Mouse (Mus musculus) right cerebral cortex, postnatal 4 days (tissue): ENCODE results near the gene Gpr141.
"Not testable (repeated sequence)": the region's sequence is repeated elsewhere in the genome, so short reads cannot be mapped to it uniquely, and the experiment has no call there.

ENCODE experiments used
- DNase-seq: peaks from one replicate; pipeline ENCODE4 v3.0.0-alpha.2; 2022

Gpr141 gene

DNA sequence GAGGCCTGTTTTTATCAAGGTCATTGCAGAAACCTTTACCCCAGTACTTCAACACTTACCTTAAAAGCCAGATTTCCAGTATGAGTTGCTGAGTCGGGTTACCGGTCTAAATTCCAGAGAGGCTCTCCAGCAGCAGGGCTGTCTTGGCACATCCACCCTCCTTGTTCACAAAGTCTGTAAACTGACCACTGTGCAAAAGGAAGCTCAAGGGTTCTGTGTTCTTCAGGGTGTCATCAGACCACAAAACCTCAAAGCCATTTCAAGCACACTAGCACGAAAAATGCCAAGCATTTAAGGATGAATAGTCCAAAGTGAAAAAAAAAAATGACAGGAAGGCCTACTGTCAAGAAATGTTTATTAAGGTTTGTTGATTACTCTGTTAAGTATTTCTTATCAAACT is at the start of gene Gpr141:
Gene Gpr141, minus strand, starts transcription at position 187 of the 400 bp plus-strand sequence.
- no peak for DNase-seq

DNA sequence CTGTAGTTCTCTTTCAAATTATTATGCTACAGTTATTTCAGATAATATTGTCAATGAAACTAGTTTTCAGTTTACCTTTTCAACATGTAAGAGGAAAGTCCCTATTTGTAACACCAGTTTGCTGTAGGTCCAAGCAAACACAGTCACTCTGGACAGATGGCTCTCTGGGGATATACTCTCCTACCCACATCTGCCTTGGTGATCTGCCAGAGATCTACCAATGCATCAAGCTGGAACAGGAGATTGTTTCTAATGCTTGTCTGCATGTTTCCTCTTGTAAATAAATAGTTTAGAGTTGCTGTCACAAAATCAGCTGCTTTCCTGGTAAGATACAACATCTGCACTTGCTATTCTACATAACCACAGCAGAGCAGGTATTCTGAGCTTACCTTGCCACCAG is 40.2 kb upstream of the Gpr141 start:
- no peak for DNase-seq

DNA sequence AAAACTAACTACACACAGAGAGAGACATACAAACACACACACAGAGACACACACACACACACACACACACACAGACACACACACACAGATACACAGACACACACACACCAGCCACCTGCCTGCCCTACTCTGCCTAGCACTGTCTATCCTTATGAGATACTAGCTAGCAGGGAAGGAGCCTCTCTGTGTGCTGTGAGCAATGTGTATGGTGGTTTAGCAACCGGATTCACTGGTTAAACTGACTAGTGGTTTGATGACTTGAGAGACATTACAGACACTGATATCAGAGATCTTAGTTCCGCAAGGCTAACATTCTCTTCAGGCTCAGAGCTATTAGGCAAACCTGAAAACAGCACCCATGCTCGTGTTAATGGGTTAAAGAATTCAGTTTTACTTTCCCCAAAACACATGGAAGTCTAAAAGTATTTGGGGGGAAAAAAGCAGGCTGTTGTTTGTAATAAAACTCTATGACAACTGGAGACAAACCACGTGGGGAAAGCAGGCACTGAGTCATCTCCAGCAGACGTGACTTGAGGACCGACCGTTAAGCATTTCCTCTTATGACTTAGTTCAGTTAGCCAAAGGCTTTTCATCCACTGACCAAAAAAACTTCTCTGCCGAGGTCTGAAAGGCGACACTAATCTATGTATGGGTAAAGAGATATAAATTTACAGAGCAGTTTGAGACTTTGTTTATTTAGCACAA is 30.7 kb upstream of the Gpr141 start:
- no peak for DNase-seq

DNA sequence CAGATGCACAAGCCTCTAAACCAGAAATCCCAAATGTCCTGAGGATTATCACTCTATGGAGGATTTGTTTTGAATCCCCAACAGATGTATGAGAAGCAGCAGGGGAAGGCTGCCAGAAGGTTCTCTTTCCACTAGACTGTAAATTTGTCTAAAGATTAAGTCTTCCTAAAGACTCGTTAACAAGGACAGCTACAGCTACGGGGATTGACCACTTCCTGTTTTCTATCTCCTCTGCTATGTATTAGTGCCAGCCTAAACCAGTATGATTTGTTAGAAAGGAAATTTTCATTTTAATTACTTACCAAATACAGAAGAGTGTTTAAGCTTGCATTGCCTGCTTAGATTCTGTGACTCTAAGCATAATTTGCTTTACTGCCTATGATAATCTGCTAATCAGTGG is 30.0 kb upstream of the Gpr141 start:
- DNase-seq: no peak

DNA sequence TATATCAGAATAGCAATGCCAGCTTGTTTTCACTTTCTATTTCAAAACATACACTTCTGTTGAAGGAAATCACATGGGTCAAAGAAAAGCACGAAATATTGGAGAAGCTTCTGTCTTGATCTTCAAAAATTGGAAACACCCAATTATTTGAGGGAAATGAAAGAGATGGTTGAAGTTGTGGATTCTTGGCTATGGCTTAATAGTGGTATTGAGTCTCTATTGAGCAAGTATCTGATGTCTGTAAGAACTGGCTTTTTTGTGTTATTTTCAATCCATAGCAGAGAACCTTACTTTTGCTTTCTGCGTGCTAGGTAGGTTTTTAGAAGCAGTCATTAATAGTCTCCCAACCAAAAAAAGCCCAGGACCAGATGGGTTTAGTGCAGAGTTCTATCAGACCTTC is 19.4 kb upstream of the Gpr141 start:
- DNase-seq: no peak

DNA sequence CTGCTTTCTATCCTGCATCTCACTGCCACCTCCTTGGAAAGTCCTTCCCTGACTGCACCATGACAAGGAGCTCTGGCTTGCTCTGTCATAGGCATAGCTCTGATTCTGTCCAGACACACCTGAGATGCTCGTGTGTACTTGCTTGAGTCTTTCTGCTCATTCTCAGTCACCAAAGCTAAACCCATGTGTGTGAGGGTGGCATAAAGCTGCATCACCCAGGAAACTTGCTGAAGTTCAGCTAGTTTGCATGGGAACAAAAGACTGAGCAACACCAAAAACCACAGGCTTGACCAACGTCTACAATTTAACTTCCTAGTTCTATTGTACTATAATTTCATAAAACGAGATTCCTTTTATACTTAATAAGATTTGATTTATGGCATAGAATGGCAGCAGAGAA is 18.6 kb upstream of the Gpr141 start:
- DNase-seq: no peak

DNA sequence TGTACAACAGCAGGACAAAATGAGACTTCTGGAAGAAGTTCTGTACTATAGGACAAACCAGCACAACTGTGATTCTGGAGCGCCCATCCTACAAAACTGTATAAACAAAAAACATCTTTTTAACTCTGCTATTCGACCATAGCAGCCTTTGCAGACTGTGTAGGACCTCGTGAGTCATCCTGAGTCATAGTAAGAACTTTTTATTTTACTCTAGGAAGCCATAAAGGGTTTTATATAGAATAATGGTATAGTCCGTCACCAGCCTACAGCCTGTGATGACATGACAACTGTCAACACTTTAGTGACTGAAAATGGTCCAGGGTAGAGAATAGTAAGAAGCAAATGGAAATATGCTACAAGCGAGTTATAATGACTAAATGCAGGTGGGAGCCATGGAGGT is 17.6 kb upstream of the Gpr141 start:
- DNase-seq: no peak

DNA sequence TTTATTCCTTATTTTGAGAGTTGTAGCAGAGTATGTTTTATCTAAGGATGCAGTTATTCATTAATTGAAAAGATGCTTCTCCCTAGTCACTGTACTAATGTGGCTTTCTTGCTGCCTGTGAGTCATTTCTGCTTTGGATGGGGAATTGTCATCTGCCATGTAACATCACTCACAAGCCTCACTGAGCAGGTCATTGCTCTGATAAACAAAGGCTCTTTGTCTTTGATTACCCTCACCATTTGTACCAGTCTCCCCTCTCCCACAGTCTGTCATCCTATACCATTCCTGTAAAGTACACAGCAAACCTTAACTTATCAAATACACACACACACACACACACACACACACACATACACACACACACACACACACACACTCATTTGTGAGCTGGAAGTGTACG is 16.1 kb upstream of the Gpr141 start:
- no peak for DNase-seq

DNA sequence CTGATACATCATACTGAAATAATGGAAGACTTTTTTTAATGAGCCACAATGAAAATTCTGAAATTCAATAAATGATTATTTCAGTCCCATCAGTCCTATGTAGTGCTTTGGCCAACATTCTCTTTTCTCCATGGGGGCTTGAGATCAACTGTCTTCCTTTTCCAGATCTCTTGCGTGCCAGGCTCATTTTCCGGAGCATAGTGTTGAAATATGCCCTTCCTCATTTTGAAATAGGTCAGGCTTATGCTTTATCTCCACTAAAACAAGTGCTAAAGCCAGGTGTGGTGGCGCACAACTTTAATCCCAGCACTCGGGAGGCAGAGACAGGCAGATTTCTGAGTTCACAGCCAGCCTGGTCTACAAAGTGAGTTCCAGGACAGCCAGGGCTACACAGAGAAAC is 6.5 kb upstream of the Gpr141 start:
- DNase-seq: no peak

DNA sequence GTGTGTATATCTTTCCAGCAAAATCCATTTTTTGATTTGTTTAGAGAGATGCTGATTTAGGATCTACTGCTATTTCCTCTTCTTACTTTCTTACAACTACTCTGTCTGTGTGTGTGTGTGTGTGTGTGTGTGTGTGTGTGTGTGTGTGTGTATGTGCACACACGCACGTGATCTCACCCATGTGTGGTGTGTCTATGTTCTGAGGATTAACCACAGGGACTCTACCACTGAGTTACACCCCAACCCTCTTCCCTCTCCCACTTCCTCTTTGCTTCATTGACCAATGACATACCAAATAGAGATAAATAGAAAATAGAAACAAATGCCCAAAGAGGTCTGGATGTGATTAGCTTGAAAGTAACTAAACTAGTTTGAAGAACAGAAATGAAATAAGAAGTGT is 4.0 kb upstream of the Gpr141 start:
- DNase-seq: no peak

DNA sequence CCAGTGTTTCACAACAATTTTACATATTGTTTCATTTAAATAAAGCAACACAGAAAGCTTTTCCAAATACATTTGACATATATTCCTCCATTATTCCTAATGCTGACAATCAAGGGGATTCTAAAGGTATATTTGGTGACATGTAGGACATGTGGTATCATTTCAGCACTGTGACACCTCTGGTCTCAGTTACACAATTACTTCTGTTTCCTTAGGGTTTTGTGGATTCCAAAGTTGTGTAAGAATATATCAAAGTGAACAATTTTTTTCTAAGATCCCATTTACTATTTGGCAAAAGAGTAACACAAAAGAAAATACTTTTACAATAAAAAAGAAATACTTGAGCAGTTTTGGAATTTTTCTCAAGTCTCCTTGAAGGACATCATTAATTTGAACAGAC is 2.4 kb downstream of the Gpr141 start:
- DNase-seq: no peak

DNA sequence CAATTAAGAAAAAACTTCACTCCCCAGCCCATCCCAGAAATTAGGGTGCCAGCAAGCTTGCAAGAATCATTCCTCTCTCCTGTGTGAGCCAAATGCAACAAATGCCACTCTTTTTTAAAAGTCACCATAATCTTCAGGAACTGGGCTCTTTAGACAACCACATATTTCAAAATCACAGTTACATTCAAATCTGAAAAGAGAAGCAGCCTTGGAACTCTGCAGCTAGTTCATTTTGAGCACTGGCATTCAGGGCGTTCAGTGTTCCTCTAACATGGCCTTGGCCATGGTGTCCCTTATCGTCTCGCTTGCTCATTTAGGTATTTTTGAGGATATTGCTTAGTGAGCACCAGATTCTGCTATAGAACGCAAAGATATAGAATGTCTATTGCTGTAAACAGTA is 4.1 kb downstream of the Gpr141 start:
- no peak for DNase-seq

DNA sequence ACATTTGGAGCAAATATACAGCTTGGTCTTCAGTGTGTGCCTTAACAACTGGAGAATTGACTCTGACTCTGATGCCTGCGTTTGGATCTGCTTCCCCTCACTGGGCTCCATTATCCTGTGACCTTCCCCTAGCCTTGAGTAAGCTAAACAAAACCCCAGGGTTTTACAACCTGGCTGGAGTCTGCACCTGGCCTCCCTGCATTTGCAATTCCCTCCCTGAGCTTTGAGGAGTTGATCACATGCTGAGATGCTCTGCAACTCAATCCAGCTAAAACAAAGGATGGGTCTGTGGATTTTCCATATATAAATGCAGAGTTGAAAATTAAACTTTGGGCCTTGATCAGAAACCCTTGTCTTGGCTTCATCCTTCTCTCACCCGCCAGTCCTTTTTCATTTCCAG is 4.8 kb downstream of the Gpr141 start:
- no peak for DNase-seq

DNA sequence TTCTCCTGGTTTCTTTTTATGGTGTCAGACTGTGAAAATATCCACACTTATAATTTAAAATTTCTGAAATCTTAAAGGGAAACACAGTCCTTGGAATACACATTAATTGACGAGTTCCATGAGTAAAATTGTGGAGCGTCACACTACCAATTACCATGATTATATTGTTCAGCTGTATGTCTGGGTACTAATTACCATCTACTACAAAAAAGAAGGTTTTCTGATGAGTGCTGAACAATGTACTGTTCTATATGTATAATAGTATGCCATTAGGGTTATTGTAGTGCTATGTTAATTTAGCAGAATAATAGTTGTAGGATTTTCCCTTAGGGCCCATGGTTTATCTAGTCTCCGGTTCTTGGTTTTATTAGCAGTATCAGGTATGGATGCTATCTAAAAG is 29.1 kb downstream of the Gpr141 start:
- DNase-seq: no peak

DNA sequence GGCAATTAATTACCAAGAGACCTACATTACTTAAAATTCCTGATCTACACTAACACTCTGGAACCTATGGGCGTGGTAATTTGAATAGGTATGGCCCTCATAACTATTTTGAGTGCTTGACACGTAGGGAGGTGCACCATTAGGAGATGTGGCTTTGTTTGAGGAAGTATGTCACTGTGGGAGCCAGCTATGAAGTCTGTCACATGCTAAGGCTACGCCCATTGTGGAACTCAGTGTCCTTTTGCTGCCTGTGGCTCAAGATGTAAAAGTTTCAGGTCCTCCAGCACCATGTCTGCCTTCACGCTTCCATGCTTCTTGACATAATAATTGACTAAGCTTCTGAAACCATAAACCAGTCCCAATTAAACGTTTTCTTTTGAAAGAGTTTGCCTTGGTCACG is 29.6 kb downstream of the Gpr141 start:
- DNase-seq: no peak

DNA sequence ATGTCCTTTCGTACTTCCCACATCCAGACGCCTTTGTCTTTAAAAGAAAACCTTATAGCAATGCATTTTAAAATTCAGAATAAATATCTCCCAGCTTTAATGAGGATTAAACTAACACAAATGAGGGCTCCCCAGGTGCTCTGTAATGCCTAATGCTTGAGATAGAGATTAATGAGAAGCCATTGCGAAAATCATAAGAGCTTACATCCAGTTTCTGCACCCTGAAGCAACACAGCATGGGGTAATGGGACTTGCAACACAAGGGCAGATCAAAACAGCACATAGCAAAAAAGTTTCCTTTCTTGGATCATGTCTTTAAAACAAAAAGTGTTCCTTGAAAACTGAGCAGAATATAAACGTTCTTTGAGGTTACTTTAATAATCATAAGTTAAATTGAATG is 30.3 kb downstream of the Gpr141 start:
- DNase-seq: no peak

DNA sequence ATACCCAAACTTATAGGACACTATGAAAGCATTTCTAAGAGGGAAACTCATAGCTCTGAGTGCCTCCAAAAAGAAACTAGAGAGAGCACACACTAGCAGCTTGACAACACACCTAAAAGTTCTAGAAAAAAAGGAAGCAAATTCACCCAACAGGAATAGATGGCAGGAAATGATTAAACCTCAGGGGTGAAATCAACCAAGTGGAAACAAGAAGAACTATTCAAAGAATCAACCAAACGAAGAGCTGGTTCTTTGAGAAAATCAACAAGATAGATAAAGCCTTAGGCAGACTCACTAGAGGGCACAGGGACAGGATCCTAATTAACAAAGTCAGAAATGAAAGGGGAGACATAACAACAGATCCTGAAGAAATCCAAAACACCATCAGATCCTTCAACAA is 36.1 kb downstream of the Gpr141 start:
- DNase-seq: not testable (repeated sequence)

DNA sequence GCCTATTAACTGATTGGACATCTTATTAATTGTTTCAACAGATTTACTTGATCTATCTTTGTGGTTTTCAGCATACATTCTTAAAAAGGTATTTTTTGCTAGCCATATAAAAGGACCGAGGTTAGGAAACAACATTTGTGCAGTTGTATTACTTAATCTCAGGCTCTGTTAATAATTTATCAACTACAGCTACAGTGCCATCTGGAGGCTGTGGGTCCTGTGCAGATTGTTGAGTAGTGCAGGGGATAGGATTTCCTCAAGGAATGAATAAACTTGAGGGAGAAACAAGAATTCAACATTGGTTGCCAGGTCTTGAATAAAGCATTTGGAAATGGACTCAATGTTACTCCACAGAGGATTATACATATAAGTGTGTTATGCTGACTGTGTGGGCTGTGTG is 53.9 kb downstream of the Gpr141 start:
- DNase-seq: no peak

DNA sequence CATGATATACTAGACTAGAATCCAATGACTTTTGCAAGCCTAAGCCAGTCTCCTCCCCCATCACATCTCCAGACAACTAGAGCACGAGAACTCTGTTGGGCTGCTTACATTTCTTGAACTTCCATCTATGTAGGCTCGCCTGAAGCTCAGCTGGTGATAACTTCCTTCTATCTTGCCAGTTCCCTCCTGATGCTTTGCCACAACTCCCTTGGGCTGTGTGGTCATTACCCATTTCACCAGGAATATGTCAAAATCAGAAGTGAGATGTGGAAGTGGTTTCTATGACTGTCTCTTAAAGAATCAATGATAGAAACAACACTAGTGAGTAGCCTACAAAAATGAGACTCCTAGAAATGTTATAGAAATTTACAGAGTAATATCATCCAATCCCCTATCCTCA is 56.9 kb downstream of the Gpr141 start:
- DNase-seq: no peak

DNA sequence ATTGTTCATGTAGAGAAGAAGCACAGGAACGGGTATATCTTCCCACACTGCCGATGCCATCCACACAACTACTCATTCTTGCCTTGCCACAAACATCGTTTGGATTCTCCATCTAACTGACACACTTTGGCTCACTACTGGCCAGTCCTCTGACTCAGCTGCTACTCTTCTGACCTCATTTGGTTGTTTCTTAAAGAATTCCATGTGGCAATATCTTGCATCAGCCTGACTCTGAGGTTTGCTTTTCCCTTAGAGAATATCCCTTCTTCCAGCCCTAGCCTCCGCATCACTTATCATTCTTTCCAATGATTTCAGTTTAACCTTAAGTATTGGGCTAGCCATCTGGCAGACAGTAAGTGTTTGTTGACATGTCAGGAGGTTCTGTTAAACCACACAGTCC is 59.8 kb downstream of the Gpr141 start:
- no peak for DNase-seq

DNA sequence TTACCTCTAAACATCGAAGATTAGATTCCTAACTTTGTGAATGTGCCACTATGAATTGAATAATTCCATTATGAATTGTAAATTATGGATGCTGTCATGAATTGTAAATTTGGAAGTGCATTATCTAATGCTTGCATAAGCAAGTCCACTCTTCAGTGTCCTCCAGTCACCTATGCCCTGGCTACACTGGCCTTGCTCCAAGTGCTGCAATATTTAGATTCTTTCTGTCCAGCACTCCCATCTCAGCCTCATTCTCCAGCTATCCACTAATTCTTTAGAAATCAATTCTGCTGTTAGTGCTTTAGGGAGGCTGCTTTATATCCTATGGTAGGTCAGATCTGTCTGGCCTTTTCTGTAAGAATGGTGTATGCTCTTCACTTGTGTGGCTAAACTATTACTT is 60.8 kb downstream of the Gpr141 start:
- DNase-seq: no peak

DNA sequence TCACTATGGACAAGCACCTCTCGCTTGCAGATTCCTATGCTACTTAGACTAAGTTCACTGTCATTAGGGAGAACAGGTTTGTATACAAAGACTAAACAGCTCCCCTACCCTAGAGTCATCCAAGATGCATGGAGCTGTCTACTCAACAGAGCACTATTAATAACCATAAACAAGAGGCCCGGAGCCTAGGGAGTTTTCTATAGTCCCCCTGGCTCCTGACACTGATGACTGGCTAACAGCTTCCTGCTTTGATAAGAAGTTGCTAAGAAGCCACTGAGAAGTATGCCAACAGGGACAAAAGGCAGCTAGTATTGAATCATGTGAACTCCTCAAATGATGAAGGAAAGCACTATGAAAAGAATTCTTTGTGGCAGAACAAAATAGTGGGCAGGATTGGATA is 78.3 kb downstream of the Gpr141 start:
- no peak for DNase-seq

DNA sequence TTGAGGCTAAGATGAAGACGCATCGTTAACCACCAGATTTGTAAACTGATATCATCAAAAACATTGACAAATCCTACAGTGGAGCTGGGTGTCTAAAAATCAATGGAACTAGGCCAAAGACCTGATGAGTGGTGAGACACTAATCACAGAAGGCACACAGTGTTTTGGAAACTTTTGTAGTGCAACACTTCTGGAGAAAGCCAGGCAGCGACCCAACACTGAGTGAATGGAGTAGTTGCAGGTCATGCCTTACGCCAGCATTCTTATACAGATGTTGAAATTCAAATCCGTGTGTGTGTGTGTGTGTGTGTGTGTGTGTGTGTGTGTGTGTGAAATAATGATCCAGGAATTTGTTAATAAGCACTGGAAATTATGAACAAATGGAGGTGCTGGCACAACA is 79.5 kb downstream of the Gpr141 start:
- DNase-seq: no peak

DNA sequence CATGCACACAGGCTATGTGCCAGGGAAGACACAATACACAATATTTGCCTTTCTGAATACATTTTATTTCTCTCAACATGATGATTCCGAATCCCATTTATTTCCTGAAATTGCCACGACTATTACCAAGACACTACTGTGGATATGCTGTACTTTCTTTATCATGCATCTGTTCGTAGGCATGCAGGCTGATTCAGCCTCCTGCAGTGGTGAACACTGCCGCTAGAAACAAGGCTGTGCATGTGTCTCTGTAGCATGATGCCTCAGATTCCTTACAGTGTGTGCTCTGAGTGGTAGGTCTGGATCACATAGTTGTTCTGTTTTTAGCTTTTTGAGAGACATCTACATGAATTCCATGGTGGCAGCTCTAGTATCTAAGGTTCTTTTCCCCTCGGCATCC is 89.5 kb downstream of the Gpr141 start:
- no peak for DNase-seq

DNA sequence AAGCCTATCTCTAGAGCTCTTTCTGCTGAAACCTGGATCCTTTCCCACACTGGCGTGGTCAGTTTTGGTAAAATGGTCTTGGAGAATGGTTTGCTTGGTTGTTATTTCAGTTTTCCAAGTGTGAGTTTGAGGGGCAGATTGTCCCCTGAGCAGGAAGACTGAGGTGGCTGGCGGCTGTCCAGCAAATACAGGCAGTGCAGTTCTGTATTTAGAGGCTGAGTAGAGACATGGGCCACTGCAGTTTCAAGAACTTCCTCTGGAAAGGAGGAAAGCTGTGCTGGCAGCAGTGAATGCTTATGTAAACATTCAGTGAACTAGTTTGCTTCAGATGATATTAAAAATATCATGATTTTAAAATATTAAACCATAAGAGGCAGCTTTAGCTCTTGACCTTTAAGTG is 93.2 kb downstream of the Gpr141 start:
- DNase-seq: no peak

DNA sequence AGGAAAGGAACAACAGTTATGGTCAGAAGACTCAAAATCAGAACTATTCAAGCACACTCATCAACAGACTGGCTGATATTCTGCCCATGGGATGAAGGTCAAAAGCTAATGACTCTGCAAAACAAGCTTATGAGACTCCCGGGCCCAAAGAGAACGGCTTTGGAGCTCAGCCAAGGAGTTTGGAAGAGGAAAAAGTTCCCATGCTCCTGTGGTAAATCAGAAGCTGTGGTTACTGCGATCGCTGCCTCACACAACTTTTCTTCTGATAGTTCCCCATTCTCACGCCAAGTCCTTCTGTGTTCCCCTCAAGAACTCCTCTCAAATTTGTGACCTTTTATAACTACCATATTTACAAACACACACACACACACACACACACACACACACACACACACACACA is 105.1 kb downstream of the Gpr141 start:
- DNase-seq: peak; percentile 8
